Mouse (Mus musculus): ENCODE measurements at regions not wholly inside any gene's neighbourhood (a gene's known extent, or its start where the extent isn't known, plus 50 kb on each side); places are given as distances from the start of the nearest gene placed in this dataset.

DNA sequence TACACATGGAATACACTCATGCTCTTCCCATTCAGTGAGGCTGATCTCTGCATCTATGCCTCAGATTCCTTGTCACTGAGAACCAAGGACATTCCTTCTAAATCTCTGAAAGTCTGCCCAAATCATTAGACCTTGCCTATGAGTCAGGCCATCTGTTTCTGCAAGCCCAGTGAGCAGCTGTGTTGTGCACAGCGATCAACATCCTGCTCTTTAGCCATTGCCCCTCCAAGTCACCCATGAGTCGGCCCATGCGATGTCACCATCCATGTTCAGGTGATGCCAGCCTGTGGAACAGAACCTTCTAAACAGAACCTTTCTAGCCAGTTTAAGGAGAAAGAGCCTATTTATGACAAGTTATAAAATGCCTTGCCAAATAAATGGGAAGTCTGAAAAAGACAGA, 66.4 kb upstream of the Sfrp2 start:
- TF ChIP-seq CTCF (IDR thresholded peaks at IDR 0.05; ENCODE audit: insufficient read depth, low read length): no peak
- TF ChIP-seq POLR2A (IDR thresholded peaks at IDR 0.05; ENCODE audit: borderline replicate concordance, extremely low read depth, low read depth, low read length): no peak
